ENCODE assay signal across 33 mouse cellular contexts in genomic region chr13:113715231-113715630, GRCm38 (mm10). TPM values are rescaled to one million over a fixed set of nuclear protein-coding genes. Genes with fewer than 3 reads are reported as not detected.
DNase-seq lines count a peak whose midpoint lies in the region; ATAC-seq lines count a peak whose summit lies in the region.
"Had no signal": no experiment of that assay in that cellular context is flagged by ENCODE, and none has a peak within 500 bp of the region (broad histone marks: within the 10 kb centered on the region; RNA-seq: fewer than 3 reads in every experiment).

No protein-coding gene starts in this region.

- no peaks in the 10 kb centered on the region for H3K36me3 ChIP-seq in kidney, embryonic 15.5 days
- H3K36me3 ChIP-seq: embryonic facial prominence, embryonic 13.5 days; forebrain, embryonic 12.5 days; forebrain, embryonic 15.5 days; heart, embryonic 15.5 days; hindbrain, embryonic 10.5 days; hindbrain, embryonic 13.5 days had no signal

- H3K27ac ChIP-seq in kidney, embryonic 15.5 days = no peak overlapping the region
- H3K27ac ChIP-seq: embryonic facial prominence, embryonic 10.5 days; embryonic facial prominence, embryonic 13.5 days; forebrain, embryonic 12.5 days; forebrain, embryonic 15.5 days; gastrocnemius, adult 2 months; heart, embryonic 15.5 days; hindbrain, embryonic 10.5 days; hindbrain, embryonic 13.5 days had no signal

- no peak overlapping the region for H3K4me2 ChIP-seq in kidney, embryonic 15.5 days
- H3K4me2 ChIP-seq: embryonic facial prominence, embryonic 13.5 days; forebrain, embryonic 12.5 days; forebrain, embryonic 15.5 days; heart, embryonic 11.5 days; heart, embryonic 15.5 days; hindbrain, embryonic 13.5 days had no signal

- H3K27me3 ChIP-seq in kidney, embryonic 15.5 days = no peaks in the 10 kb centered on the region
- H3K27me3 ChIP-seq: CH12.LX; embryonic facial prominence, embryonic 13.5 days; forebrain, embryonic 12.5 days; forebrain, embryonic 15.5 days; heart, embryonic 15.5 days had no signal

- no peak overlapping the region for H3K4me3 ChIP-seq in kidney, embryonic 15.5 days (replicated peaks)
- H3K4me3 ChIP-seq: embryonic facial prominence, embryonic 10.5 days; embryonic facial prominence, embryonic 13.5 days; erythroblast, embryonic 14.5 days; forebrain, embryonic 12.5 days; forebrain, embryonic 15.5 days; gastrocnemius, adult 2 months; heart, embryonic 15.5 days; hindbrain, embryonic 10.5 days; hindbrain, embryonic 13.5 days had no signal

- no peaks in the 10 kb centered on the region for H3K9me3 ChIP-seq in kidney, embryonic 15.5 days (replicated peaks)
- H3K9me3 ChIP-seq: embryonic facial prominence, embryonic 13.5 days; forebrain, embryonic 15.5 days; heart, embryonic 15.5 days; hindbrain, embryonic 13.5 days had no signal

- WGBS in kidney, embryonic 15.5 days = 75% methylated on average over 4 of the region's 4 CpGs

- ATAC-seq in kidney, embryonic 15.5 days (replicated peaks; ENCODE audit: low FRiP score) = no peak
- no peak for ATAC-seq in frontal cortex, adult (ENCODE audit: low TSS enrichment)
- ATAC-seq: activated CD4-positive, CD25-positive, alpha-beta regulatory T cell, adult 4 months; forebrain, embryonic 15.5 days; hindbrain, embryonic 16.5 days had no signal

- peaks cover 3% of the 10 kb centered on the region; the same call in 1 of the 2 replicates for H3K4me1 ChIP-seq in kidney, embryonic 15.5 days
- H3K4me1 ChIP-seq: forebrain, embryonic 12.5 days; forebrain, embryonic 15.5 days; heart, embryonic 15.5 days; hindbrain, embryonic 10.5 days; hindbrain, embryonic 13.5 days had no signal

- DNase-seq in kidney, adult 11 months = peak; percentile 27
- peak; percentile 26 to 33 for DNase-seq in kidney, adult 8-10 months
- no peak for DNase-seq in kidney, postnatal 4 days
- peak; percentile 51 for DNase-seq in R1 (ENCODE audit: low read depth, low spot score)
- peak; percentile 39 to 50 for DNase-seq in kidney, postnatal 36 days
- DNase-seq in frontal cortex, postnatal 36 days (ENCODE audit: low spot score in 2 of 2) = no peak
- DNase-seq: adrenal gland, adult 8-10 months; adrenal gland, postnatal 25 days; B cell, adult 2 months; cerebellum, adult 11-12 months; cerebellum, adult 8-10 months; cerebellum, postnatal 10 days; cerebellum, postnatal 36 days; embryo, embryonic 11 days; gastrocnemius, adult 2 months; gastrocnemius, postnatal 14 days; heart, adult 11 months; heart, postnatal 10 days; heart, postnatal 36 days had no signal

- no peak overlapping the region for H3K9ac ChIP-seq in kidney, embryonic 15.5 days
- H3K9ac ChIP-seq: embryonic facial prominence, embryonic 13.5 days; forebrain, embryonic 12.5 days; forebrain, embryonic 15.5 days; heart, embryonic 15.5 days; hindbrain, embryonic 13.5 days had no signal

RNA-seq across cellular contexts. Expression of gene Hspb3, which starts 51.8 kb away (rescaled TPM):
- polyA plus RNA-seq in kidney, embryonic 15.5 days (2015; fragmentation: Nextera tagmentation; extraction: Ambion mirVana) = 0.90 and 1.7 TPM in 2 replicates
- polyA plus RNA-seq: activated CD4-positive, CD25-positive, alpha-beta regulatory T cell, adult 4 months; embryonic facial prominence, embryonic 10.5 days; erythroblast, embryonic 14.5 days; hindbrain, embryonic 10.5 days; hindbrain, embryonic 13.5 days had no signal

Comparison
In these comparisons a context has a peak if more than half of its experiments do, and no peak if none do; other contexts are left out.
1. DNase-seq: peak in kidney, adult 11 months (single experiment), kidney, adult 8-10 months (2 of 2), R1 (single experiment) and kidney, postnatal 36 days (2 of 2); none in kidney, postnatal 4 days (0 of 2) and frontal cortex, postnatal 36 days (0 of 2).